Mouse (Mus musculus): ENCODE results near the gene Usp43. TPM values are rescaled to one million over a fixed set of nuclear protein-coding genes. Genes with fewer than 3 reads are reported as not detected.

The Usp43 gene
- total and polyA plus RNA-seq, 3 experiments: not detected

DNA sequence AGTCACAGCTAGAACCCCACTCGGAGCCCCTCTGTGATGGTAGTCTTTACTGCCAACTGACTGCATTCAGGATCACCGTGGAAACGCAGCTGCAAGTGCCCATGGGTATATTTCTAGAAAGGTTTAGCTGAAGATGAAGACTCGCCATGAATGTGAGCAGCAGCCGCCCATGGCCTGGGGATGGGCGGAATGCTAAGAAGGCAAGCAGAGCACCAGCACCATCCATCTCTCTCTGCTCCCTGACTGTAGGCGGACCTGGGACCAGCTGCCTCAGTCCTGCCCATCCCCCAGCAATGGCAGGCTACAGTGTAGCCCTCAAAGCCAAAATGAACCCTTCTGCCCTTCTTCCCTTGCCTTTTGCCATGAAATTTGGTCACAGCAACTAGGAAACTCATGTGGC, 26.3 kb downstream of the Usp43 start:
- no peaks in the 10 kb centered on the region for H3K36me3 ChIP-seq (replicated peaks in 1 of 2; ENCODE audit: control insufficient read depth in 1 of 2, insufficient read depth in 1 of 2, low read length in 1 of 2)
- H3K4me1 ChIP-seq (ENCODE audit: control insufficient read depth in 1 of 2, insufficient read depth in 2 of 2): peaks cover 5 to 7% of the 10 kb centered on the region in 2 experiments
- dilution Hi-C loops (cut with MboI; ENCODE audit: extremely low pct_ligation_motif_present, extremely low pct_unique_long_range_greater_than_20kb, low sequenced_read_pairs) (no loop called here), in situ Hi-C loops (cut with MboI; ENCODE audit: low pct_ligation_motif_present, low pct_unique_long_range_greater_than_20kb, low sequenced_read_pairs) (no loop called here)
- H3K79me2 ChIP-seq (replicated peaks; ENCODE audit: control insufficient read depth, extremely low read depth, insufficient read depth, poor library complexity, severe bottlenecking): no peaks in the 10 kb centered on the region
- DNase-seq (ENCODE audit: extremely low read depth): no peak
- H3K9me3 ChIP-seq (replicated peaks; ENCODE audit: low read length): no peaks in the 10 kb centered on the region
- no peak overlapping the region for H3K27ac ChIP-seq (ENCODE audit: insufficient read depth, low read depth)
- H3K4me3 ChIP-seq (replicated peaks in 1 of 3; ENCODE audit: low read depth in 2 of 3, low read length in 2 of 3, poor library complexity in 1 of 3): no peak overlapping the region
- H3K27me3 ChIP-seq (replicated peaks): peaks cover 24% of the 10 kb centered on the region
- H3K9ac ChIP-seq (ENCODE audit: insufficient read depth, low read depth): no peak overlapping the region
- TF ChIP-seq JUND (conservative IDR thresholded peaks at IDR 0.05; ENCODE audit: low read depth, low read length) (no peak), SMC3 (IDR thresholded peaks at IDR 0.05; ENCODE audit: low read depth, low read length) (no peak), MEF2A (IDR thresholded peaks at IDR 0.05; ENCODE audit: borderline replicate concordance, low read depth, low read length) (no peak), HCFC1 (IDR thresholded peaks at IDR 0.05; ENCODE audit: low read depth, low read length) (no peak), CHD2 (IDR thresholded peaks at IDR 0.05; ENCODE audit: low read length) (no peak), KAT2A (IDR thresholded peaks at IDR 0.05; ENCODE audit: insufficient replicate concordance, low read length) (no peak), ZNF384 (IDR thresholded peaks at IDR 0.05; ENCODE audit: low read depth, low read length) (no peak), MYC (IDR thresholded peaks at IDR 0.05; ENCODE audit: low read depth, low read length) (no peak), ELF1 (IDR thresholded peaks at IDR 0.05; ENCODE audit: low read depth, low read length) (no peak), RCOR1 (conservative IDR thresholded peaks at IDR 0.05; ENCODE audit: low read depth, low read length) (no peak), EP300 (IDR thresholded peaks at IDR 0.05; ENCODE audit: low read length) (no peak), ZKSCAN1 (IDR thresholded peaks at IDR 0.05; ENCODE audit: borderline replicate concordance, low read depth, low read length) (no peak), NRF1 (IDR thresholded peaks at IDR 0.05; ENCODE audit: low read depth, low read length) (no peak), GABPA (IDR thresholded peaks at IDR 0.05; ENCODE audit: insufficient replicate concordance, low read depth, low read length) (no peak), RAD21 (IDR thresholded peaks at IDR 0.05; ENCODE audit: low read depth, low read length) (no peak), NELFE (IDR thresholded peaks at IDR 0.05; ENCODE audit: low read depth, low read length) (no peak), MXI1 (IDR thresholded peaks at IDR 0.05; ENCODE audit: low read depth, low read length) (no peak), MAFK (IDR thresholded peaks at IDR 0.05; ENCODE audit: insufficient replicate concordance, low read length) (no peak)
- no peak overlapping the region for H3K4me2 ChIP-seq (ENCODE audit: insufficient read depth, low read depth, poor library complexity, severe bottlenecking)

DNA sequence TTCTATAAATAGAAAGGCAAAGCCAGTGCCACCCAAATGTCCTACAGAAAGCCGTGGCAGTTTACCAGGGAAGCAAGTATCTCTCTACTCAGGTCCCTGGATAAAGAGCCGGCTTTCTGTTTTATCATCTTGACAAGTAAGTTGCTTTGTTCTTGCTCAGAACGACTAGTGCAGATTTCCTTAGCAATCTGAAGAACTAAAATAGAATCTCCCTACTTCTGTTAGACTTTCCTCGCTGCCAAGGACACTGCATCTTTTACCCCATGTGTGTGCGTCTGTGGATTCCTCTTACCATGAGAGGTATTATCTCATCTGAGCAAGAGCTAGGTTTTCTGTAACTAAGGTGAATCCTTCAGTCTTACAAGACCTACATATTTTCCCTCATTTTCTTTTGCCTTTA, 33.4 kb downstream of the Usp43 start:
- Histone ChIP-seq H3K4me1 (ENCODE audit: control insufficient read depth in 1 of 2, insufficient read depth in 2 of 2) (no peaks in the 10 kb centered on the region), H3K36me3 (replicated peaks in 1 of 2; ENCODE audit: control insufficient read depth in 1 of 2, insufficient read depth in 1 of 2, low read length in 1 of 2) (no peaks in the 10 kb centered on the region), H3K9me3 (replicated peaks; ENCODE audit: low read length) (peaks cover 7% of the 10 kb centered on the region), H3K4me3 (replicated peaks in 1 of 3; ENCODE audit: low read depth in 2 of 3, low read length in 2 of 3, poor library complexity in 1 of 3) (no peak overlapping the region), H3K27me3 (replicated peaks) (peaks cover 45% of the 10 kb centered on the region), H3K9ac (ENCODE audit: insufficient read depth, low read depth) (no peak overlapping the region), H3K27ac (ENCODE audit: insufficient read depth, low read depth) (no peak overlapping the region), H3K4me2 (ENCODE audit: insufficient read depth, low read depth, poor library complexity, severe bottlenecking) (no peak overlapping the region), H3K79me2 (replicated peaks; ENCODE audit: control insufficient read depth, extremely low read depth, insufficient read depth, poor library complexity, severe bottlenecking) (no peaks in the 10 kb centered on the region)
- in situ Hi-C loops (cut with MboI; ENCODE audit: low pct_ligation_motif_present, low pct_unique_long_range_greater_than_20kb, low sequenced_read_pairs): no loop called here
- dilution Hi-C loops (cut with MboI; ENCODE audit: extremely low pct_ligation_motif_present, extremely low pct_unique_long_range_greater_than_20kb, low sequenced_read_pairs): no loop called here
- TF ChIP-seq CHD2 (IDR thresholded peaks at IDR 0.05; ENCODE audit: low read length): no peak
- no peak for TF ChIP-seq MAZ (IDR thresholded peaks at IDR 0.05; ENCODE audit: low read depth, low read length)
- no peak for TF ChIP-seq ZNF384 (IDR thresholded peaks at IDR 0.05; ENCODE audit: low read depth, low read length)
- no peak for TF ChIP-seq TCF12 (IDR thresholded peaks at IDR 0.05; ENCODE audit: low read depth, low read length)
- DNase-seq (ENCODE audit: extremely low read depth): no peak
